ENCODE assay signal across 19 mouse cellular contexts in the genomic region with DNA sequence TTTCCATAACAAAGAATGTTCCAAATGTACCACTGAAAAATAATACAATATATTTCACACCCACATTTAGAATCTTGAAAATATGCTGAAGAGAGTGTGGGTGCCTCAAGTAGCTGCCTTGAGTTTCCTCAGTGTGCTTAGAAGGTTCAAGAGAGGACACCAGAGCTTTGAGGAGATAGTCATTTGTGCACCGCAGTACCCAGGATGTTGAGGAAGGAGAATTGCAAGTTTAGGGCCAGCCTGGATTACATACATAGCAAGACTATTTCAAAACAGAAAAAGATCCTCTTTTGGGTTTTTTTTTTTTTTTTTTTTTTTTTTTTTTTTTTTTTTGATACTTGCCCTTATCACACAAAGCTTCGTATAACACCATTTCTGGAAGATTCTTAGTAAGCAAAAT. TPM values are rescaled to one million over a fixed set of nuclear protein-coding genes. Genes with fewer than 3 reads are reported as not detected.
"Had no signal": no experiment of that assay in that cellular context is flagged by ENCODE, and none has a peak within 500 bp of the region (broad histone marks: within the 10 kb centered on the region; RNA-seq: fewer than 3 reads in every experiment).

No protein-coding gene starts in this region.

- H3K9ac ChIP-seq: limb, embryonic 15.5 days; neural tube, embryonic 12.5 days had no signal

- H3K4me1 ChIP-seq: limb, embryonic 15.5 days; neural tube, embryonic 12.5 days had no signal

- H3K4me3 ChIP-seq: limb, embryonic 15.5 days; midbrain, embryonic 10.5 days; neural tube, embryonic 12.5 days had no signal

- ATAC-seq: hindbrain, postnatal 0 days had no signal

- DNase-seq: layer of hippocampus, adult 9-11 months; layer of hippocampus, postnatal 36 days; lung, adult 18-20 months; midbrain, embryonic 14.5 days; thymus, postnatal 4 days had no signal

- H3K36me3 ChIP-seq: limb, embryonic 15.5 days; midbrain, embryonic 10.5 days; neural tube, embryonic 12.5 days had no signal

- H3K9me3 ChIP-seq: limb, embryonic 15.5 days; midbrain, embryonic 10.5 days; neural tube, embryonic 12.5 days had no signal

- H3K27ac ChIP-seq: hindbrain, postnatal 0 days; limb, embryonic 15.5 days; midbrain, embryonic 10.5 days; neural tube, embryonic 12.5 days had no signal

- H3K4me2 ChIP-seq: limb, embryonic 15.5 days; neural tube, embryonic 12.5 days had no signal

- H3K27me3 ChIP-seq: limb, embryonic 15.5 days; neural tube, embryonic 12.5 days had no signal

RNA-seq across cellular contexts. Expression of gene 1700024P04Rik, which starts 28.2 kb away (rescaled TPM):
- total RNA-seq: hindbrain, postnatal 0 days; layer of hippocampus, postnatal 36 days; left cerebral cortex, adult 8-10 months; left cerebral cortex, postnatal 25 days; neutrophil, adult 5-6 weeks had no signal
- polyA plus RNA-seq: hindbrain, postnatal 0 days; intestine, embryonic 14.5 days; kidney, adult 2 months; kidney, embryonic 16.5 days; limb, embryonic 11.5 days; limb, embryonic 15.5 days; lung, embryonic 16.5 days; midbrain, embryonic 10.5 days; midbrain, embryonic 14.5 days; neural tube, embryonic 12.5 days; spleen, adult 2 months; stomach, embryonic 16.5 days had no signal
